Mouse (Mus musculus) heart, embryonic 15.5 days (tissue): ENCODE data around the gene Cyp3a44. TPM values are rescaled to one million over a fixed set of nuclear protein-coding genes. Genes with fewer than 3 reads are reported as not detected.
"Not testable (repeated sequence)": the region's sequence is repeated elsewhere in the genome, so short reads cannot be mapped to it uniquely, and the experiment has no call there.

Experiments used
- ATAC-seq: fragments of 200-750 bp; cut with Nextera tagmentation; replicated peaks from 2 replicates; pipeline ENCODE4 v1.8.0; 2017; ENCODE audit warnings: low read depth, moderate TSS enrichment; ENCODE audit not compliant: insufficient number of reproducible peaks, insufficient read depth, low FRiP score
- H3K27ac ChIP-seq: fragments of 300-500 bp; sonication (generic); 2 replicates; pipeline ENCODE4 v1.5.1; 2015; ENCODE audit warnings: mild to moderate bottlenecking, inconsistent platforms
- H3K27me3 ChIP-seq: fragments of 300-500 bp; sonication (generic); 2 replicates; pipeline ENCODE4 v1.6.1; 2015; ENCODE audit warnings: inconsistent platforms
- H3K36me3 ChIP-seq: fragments of 300-500 bp; sonication (generic); 2 replicates; pipeline ENCODE4 v1.6.1; 2015; ENCODE audit warnings: mild to moderate bottlenecking, inconsistent platforms
- H3K4me1 ChIP-seq: fragments of 300-500 bp; sonication (generic); replicated peaks from 2 replicates; pipeline ENCODE4 v1.6.1; 2015; ENCODE audit warnings: inconsistent platforms
- H3K4me2 ChIP-seq: fragments of 300-500 bp; sonication (generic); 2 replicates; pipeline ENCODE4 v1.6.1; 2015; ENCODE audit warnings: inconsistent platforms, mild to moderate bottlenecking, moderate library complexity
- H3K4me3 ChIP-seq: fragments of 300-500 bp; sonication (generic); 2 replicates; pipeline ENCODE4 v1.5.1; 2015; ENCODE audit warnings: mild to moderate bottlenecking, inconsistent platforms
- H3K9ac ChIP-seq: fragments of 300-500 bp; sonication (generic); 2 replicates; pipeline ENCODE4 v1.6.1; 2015; ENCODE audit warnings: mild to moderate bottlenecking, inconsistent platforms
- H3K9me3 ChIP-seq: fragments of 300-500 bp; sonication (generic); replicated peaks from 2 replicates; pipeline ENCODE4 v1.6.1; 2016; ENCODE audit warnings: inconsistent platforms
- WGBS: fragments of 180-500 bp; shearing (Covaris S2); methylation state at CpG from one replicate; pipeline ENCODE4 v1.1.7; 2015; ENCODE audit warnings: mixed read lengths; 5-methylcytosine and 5-hydroxymethylcytosine counted together
- polyA plus RNA-seq: library from polyadenylated mRNA; unstranded; fragments of >200 nt; fragmentation: Nextera tagmentation; extraction: Ambion mirVana; gene quantifications from 2 replicates; pipeline ENCODE4 v1.2.1, GENCODE M21; 2015

The Cyp3a44 gene
- polyA plus RNA-seq: not detected in 2 replicates

DNA sequence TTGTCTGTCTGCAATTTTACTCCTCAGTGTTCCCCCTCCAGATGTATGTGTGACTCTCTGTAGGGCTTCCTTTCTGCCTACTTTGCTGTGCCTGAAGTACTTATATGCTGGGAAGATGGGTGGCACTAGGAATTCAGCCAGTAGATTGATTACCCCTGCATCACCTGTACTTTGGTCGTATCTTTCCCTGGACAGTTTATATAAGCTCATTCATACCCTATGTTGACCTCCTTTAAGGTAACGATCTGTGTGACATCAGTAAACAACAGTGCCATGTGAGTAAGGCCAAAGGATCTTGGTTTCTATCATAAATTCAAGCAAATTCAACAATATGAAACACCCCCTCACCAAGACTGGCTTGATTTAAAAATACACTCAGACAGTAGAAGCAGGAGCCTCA is at the start of gene Cyp3a44:
TSS of gene Cyp3a44 (minus strand) at position 79 of the 400 bp plus-strand sequence.
- H3K9me3 ChIP-seq, H3K4me3 ChIP-seq, H3K4me1 ChIP-seq, H3K27ac ChIP-seq, H3K4me2 ChIP-seq, H3K27me3 ChIP-seq, ATAC-seq, H3K9ac ChIP-seq, H3K36me3 ChIP-seq: not testable (repeated sequence)
- WGBS: 52% methylated on average over 2 of the region's 2 CpGs

GRCm38 (mm10) chr5:145800229-145800628 is 5.4 kb downstream of the Cyp3a44 start:
- not testable (repeated sequence) for H3K9ac ChIP-seq, H3K27me3 ChIP-seq, H3K27ac ChIP-seq, H3K4me1 ChIP-seq, H3K4me2 ChIP-seq, H3K4me3 ChIP-seq, ATAC-seq, H3K9me3 ChIP-seq, H3K36me3 ChIP-seq

DNA sequence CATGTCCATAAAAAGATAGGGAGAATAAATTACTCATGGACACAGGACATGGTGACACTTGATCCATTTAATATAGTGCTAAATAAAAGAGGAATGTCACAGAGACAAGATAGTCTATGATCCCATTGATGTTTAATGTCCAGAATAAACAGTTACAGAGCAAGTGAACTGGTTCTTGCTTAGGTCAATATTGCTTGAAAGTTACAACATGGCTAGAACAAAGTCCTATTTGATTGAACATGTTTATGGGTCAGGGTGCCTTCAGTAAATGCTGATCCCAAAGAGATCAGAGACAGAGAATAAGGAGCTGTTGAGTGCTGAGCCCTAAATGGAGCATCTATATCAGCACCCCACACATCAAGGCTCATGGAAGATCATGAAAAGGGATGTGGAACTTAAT is 12.4 kb downstream of the Cyp3a44 start:
- not testable (repeated sequence) for H3K4me3 ChIP-seq, H3K27me3 ChIP-seq, H3K36me3 ChIP-seq, ATAC-seq, H3K9me3 ChIP-seq, H3K4me1 ChIP-seq, H3K4me2 ChIP-seq, H3K9ac ChIP-seq, H3K27ac ChIP-seq

DNA sequence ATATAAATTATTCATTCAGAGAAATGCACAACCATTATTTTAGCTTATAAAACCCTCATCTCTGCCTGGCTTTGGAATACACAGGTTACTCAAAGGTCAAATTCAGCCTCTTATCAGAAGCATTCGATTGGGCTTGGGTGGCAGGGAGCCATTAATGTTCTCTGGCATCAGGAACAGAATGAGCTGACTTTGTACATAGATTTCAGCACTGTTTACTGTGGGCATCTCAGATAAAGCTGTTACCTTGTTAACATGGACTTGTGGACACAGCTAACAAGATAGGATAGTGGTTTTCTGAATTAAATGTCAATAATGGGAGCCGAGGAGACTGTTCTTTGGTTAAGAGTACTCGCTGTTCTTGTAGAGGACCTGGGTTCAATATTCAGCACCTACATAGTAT is 68.2 kb downstream of the Cyp3a44 start:
- H3K4me1 ChIP-seq, H3K27me3 ChIP-seq, H3K27ac ChIP-seq, ATAC-seq, H3K4me3 ChIP-seq, H3K9me3 ChIP-seq, H3K4me2 ChIP-seq, H3K9ac ChIP-seq, H3K36me3 ChIP-seq: not testable (repeated sequence)
- WGBS: 69% methylated on average over 3 of the region's 3 CpGs

Other genes with a start within 250 kb of the Cyp3a44 start
- gene Cyp3a41b, start 221.1 kb downstream of the Cyp3a44 start, polyA plus RNA-seq: not detected in 2 replicates
- gene Cyp3a41a, start 85.7 kb downstream of the Cyp3a44 start, polyA plus RNA-seq: not detected in 2 replicates
- 0.23 TPM in 1 of 2 replicates, not detected in the other for gene Cyp3a11, start 74.1 kb upstream of the Cyp3a44 start, polyA plus RNA-seq
- gene Cyp3a25, start 203.7 kb upstream of the Cyp3a44 start, polyA plus RNA-seq: not detected in 2 replicates